Mouse (Mus musculus) gonadal fat pad, adult 2 months (tissue): ENCODE measurements around the gene Sept9. TPM values are rescaled to one million over a fixed set of nuclear protein-coding genes. Genes with fewer than 3 reads are reported as not detected.
A peak's percentile ranks its signal among the peaks of the same experiment; 100 is the strongest.
"Not testable (repeated sequence)": the region's sequence is repeated elsewhere in the genome, so short reads cannot be mapped to it uniquely, and the experiment has no call there.

Source experiments
- DNase-seq: peaks from one replicate; pipeline ENCODE4 v3.0.0-alpha.2; 2012; ENCODE audit warnings: low read depth
- polyA plus RNA-seq: library from polyadenylated mRNA; depleted of rRNA; stranded (reverse); fragments of >200 nt; gene quantifications from 2 replicates; pipeline ENCODE4 v1.2.3, GENCODE M21; 2012

Sept9 gene
- polyA plus RNA-seq, 1 experiment, result 35.4 TPM

GRCm38 (mm10) chr11:117311127-117311800 is 111.8 kb downstream of the Sept9 start:
- no peak for DNase-seq

DNA sequence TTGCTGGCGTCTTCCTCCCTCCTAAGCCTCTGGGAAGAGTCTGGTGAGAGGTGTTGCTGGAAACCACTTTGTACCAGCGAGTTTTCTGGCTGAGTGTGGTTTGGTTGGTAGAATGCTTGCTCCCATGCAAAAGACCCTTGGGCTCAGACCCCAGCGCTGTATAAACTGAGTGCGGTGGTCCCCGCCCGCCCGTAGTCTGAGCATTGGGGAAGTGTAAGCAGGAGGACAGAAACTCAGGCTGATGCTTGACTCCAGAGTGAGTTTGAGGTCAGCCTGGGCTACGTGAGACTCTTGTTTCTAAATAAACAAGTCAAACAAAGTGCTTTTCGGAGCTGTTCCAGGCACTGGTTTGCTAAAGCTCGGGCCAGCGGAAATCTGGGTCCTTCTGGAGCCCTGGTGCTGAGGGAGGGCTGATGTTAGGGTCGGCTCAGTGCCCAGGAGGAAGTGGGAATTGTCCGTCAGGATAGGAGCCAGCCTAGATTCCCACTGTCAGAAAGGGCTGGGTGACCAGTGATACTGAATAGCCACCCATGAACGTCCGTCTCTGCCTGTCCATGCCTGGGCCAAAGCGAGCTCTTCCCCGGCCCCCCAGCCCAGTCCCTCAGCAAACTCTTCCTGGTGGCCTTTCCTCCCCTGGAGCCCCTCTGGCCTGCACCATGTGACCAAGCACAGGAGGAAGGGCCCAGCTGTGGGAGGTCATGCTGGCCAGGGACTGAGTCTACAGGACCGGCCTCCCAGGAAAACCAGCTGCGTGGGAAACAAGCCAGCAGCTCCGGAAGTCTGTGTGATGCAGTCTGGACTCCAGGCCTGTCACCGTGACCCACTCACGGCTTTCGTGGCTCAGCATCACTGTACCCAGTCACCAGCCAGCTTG is 112.8 kb downstream of the Sept9 start:
- no peak for DNase-seq

GRCm38 (mm10) chr11:117312936-117313335 is 113.5 kb downstream of the Sept9 start:
- DNase-seq, result no peak

DNA sequence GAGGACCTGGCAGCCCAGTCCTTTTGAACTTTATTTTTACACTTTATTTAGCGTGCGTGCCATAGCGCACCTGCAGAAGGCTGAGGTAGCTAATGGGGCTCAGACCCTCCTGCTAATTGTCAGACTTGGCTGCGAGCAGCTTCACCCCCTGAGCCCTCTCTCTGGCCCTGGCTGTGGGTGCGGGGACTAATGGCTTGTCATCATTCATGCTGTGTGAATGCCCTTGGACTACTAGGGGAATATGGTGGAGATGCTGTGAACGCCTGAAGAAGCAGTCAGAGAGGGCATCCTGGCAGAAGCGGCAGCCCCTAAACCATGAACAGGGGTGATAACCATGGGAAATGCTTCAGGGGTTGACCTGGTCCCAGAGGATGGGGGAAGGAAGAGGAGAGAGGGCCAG is 114.0 kb downstream of the Sept9 start:
- no peak for DNase-seq

DNA sequence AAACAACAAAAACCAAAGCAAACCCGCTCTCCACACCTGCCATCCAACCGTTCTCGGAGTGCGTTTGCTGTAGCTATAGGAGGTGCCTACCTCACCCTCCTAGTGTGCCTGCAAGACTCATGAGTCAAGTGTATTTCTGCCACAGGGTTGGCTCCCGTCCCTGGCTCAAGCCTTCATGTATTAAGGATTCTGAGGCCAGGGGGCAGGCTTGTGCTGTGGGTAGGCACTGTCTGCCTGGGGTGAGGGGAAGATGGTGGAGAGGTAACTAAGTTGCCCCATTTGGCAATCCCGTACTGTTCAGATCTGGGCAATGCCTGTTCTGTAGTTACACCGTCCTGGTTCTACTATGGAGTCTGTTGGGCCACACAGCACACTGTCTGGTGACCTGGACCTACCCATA is 114.6 kb downstream of the Sept9 start:
- DNase-seq, result peak; percentile 82

GRCm38 (mm10) chr11:117314520-117314919 is 115.1 kb downstream of the Sept9 start:
- no peak for DNase-seq

GRCm38 (mm10) chr11:117315309-117315708 is 115.8 kb downstream of the Sept9 start:
- DNase-seq, result no peak

DNA sequence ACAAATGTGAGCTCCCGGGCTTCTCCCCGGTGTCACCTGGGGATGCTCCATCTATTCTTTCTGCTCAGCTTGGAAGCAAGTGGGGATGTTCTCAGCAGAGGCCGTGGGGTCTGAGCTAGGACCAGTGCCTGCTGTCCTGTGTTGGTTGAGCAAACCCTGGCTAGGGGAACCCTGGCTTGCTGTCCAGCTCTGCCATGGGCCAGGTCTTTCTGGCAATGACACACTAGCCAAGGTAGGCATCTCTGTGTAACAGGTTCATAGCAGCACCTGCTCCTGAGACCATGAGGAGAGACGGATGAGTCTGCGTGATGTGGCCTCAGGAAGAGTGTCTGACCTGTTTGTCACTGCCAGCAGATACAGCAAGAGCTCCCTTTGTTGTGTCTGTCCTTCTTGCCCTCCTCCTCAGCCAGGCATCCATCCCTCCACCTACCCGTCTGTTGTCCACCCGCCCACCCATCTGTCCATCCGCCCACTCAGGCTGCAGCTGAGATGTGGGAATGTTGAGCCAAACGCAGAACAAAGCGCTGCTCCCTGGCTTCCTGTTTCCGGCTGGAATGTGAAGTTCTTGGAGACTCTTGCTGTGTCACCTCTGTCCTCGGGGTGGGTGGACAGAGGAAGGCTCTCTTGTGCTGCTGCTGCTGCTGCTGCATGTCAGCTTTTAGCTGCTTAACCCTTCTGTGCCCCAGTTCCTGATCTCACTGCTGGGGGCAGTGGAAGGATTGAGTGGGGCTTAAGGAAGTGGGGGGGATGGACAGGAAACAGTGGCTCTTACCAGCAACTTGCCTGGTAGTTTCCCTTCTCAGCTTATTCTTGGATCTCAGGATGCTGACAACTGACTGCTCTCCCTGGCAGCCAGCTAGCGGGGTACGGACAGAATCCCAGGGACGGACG is 117.2 kb downstream of the Sept9 start:
- no peak for DNase-seq

GRCm38 (mm10) chr11:117317429-117318101 is 118.1 kb downstream of the Sept9 start:
- DNase-seq, result no peak

DNA sequence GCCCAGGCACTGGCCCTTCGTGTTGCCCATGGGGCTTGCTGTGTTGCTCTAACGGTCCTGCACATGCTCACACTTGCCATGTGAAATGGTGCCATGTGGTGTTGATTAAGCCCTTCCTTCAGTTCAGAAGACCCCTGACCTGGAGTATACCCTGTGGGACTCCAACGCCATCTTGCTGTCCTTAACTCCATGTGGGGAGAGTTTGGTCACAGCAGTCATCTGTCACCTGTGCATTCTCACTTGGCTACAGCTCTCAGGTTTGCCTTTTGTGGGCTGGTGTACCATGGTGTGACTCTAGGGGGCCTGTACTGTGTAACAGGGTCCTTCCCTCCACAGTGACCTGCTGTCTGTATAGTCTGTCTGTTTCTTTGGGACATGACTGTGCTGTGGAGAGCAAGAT is 118.7 kb downstream of the Sept9 start:
- DNase-seq, result no peak

DNA sequence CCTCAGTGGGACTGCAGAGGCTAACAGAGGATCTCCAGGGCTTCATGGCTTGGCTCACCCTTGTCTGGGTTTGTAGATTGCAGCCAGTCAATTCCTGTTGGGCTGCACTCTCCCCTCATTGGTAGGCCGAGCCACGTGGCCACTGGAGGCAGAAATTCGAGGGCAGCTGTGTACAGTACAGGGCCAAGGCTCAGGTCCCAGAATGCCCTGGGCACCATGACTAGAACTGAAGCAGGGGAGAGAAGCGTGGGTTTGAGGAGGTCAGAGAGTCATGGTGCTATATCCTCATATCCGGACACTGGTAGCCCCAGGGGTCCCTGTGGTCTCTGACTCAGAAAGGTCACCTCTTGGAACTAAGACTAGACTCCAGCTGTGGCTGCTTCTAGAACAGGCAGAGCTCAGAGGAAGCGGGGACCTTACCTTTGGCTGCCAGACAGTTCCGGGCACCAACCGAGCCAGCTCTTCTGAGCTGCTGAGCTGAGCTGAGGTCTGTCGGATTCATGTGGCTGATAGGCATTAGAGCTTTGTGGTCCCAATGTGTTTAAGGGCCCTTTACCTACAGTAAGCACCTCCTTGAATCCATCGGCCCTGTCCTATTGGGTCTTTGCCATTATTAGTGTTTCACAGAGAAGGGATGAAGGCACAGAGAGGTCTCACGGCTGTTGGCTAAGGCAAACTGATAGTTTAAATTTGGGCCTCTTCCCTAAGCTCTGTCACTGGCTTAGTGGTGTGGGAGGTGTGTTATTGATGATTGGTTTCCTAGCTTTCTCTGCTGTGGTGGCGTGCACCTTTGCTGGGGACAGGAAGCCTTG is 119.5 kb downstream of the Sept9 start:
- DNase-seq, result no peak

- DNase-seq, result no peak
Observed at GRCm38 (mm10) chr11:117319543-117320335, 120.3 kb downstream of the Sept9 start.

- no peak for DNase-seq
Observed at GRCm38 (mm10) chr11:117320482-117320881, 121.0 kb downstream of the Sept9 start.

- no peak for DNase-seq
Observed at GRCm38 (mm10) chr11:117321311-117321971, 122.0 kb downstream of the Sept9 start.

GRCm38 (mm10) chr11:117322311-117322710 is 122.8 kb downstream of the Sept9 start:
- DNase-seq, result no peak

- no peak for DNase-seq
Observed at GRCm38 (mm10) chr11:117322730-117323579, 123.5 kb downstream of the Sept9 start.

DNA sequence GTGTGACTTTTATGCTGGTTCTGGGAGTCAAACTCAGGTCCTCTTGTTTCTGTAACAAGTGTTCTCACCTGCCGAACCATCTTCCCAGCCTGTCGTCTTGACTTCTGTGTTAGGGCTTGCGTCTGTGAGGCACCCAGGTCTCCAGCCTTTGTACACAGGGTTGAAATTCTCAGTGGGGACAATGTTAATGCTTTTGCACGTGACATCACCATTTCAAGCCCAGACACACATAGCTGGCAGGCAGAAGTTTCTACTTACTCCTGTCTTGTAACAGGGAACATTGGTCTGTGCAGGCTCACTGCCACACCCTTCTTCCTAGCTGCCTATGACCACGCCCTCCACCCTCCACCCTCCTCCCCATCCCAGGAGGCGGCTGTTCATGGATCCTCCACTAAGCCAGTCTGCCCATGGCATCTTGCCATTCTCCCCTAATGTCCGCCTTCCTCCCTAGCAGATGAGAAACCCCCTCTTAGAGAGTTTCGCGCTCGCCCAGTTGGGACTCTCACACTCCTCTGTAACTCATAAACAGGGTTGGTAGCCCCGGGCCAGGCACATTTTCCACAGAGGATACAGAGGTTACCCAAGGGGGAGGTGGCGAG is 124.6 kb downstream of the Sept9 start:
- no peak for DNase-seq

DNA sequence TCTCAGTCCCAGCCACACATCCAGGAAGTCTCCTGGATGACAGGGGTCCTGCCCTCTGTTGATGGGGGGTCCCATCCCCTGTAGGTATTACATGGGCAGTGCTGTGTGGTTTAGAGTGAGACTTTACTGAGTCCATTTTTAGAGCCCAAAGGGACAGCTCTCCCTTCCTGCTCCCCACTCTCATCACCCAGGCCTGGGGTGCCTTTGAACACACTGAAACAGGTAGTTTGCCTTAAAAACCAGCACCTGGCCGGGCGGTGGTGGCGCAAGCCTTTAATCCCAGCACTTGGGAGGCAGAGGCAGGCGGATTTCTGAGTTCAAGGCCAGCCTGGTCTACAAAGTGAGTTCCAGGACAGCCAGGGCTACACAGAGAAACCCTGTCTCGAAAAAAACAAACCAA is 125.3 kb downstream of the Sept9 start:
- DNase-seq, result not testable (repeated sequence)
